Mouse (Mus musculus) layer of hippocampus, adult 11-12 months (tissue): ENCODE data around the gene Rtl1.

Experiments
- DNase-seq: peaks from one replicate; pipeline ENCODE4 v3.0.0; 2022; ENCODE audit warnings: low spot score

Gene Rtl1

DNA sequence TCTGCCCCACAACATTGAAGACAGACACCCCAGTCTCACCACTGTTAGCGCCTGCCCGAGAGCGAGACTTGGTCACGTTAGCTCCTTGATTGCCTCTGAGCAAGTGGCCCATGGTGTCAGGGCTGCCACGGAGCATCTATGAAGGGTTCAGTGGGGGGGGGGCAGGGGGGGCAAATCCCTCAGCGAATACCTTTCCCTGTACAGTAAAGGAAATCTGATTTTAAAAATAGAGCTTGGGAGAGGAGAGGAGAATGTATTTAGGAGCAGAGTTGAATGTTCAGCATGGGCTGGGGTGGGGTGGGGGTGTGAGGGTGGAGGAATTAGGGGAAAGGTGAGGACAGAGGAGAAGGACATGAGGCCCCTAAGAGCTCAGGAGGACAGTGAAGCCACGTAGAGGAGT lies at the start of gene Rtl1:
Gene Rtl1, minus strand, starts transcription at position 101 of the 400 bp plus-strand sequence.
- no peak for DNase-seq

DNA sequence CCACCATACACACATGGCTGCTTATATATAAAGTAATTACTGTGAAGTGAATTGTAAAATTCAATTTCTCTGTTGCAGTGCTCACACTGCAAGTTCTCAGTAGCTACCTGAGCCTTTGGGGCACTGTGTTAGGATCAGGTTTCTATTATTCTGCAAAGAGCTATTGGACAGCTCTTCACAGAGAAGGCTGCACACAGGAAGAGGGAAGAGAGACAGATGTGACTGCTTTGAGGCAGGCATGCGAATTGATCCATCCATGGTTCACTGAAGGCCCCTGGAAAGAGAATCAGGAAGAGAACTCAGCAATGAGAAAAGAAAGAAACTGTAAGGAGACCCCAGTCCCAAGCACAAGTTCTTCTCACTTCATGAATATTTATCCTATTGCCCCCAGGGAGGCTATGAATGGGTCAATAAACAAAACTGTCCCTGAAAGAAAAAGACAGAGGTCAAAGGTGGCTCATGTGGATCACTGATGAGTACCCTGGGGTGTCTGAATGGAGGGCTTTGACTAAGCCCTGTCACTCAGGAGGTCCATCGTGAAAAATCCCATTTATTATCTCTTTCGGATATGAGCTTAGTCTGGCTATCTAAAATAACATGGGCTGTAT lies 40.5 kb upstream of the Rtl1 start:
- no peak for DNase-seq

- DNase-seq = no peak
Measured at GRCm38 (mm10) chr12:109632035-109632434, 31.9 kb upstream of the Rtl1 start.

DNA sequence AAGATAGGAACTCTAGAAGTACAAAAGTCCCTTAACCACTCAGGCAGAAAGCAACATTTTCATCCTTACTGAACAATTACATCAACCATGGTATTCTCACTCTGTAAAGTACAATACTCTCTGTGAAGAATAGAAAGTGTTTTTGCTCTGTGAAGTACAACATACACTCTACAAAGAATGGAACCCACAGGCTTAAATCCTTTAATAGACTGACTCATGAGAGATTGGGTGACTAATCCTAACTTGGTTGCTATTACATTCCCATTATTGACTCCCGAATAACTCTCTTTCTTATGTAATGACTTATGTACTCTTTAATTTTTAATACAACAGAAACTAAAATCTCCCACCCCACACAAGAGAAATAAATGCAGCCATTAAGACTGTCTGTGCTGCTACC lies 28.8 kb upstream of the Rtl1 start:
- no peak for DNase-seq

GRCm38 (mm10) chr12:109626910-109627309 lies 26.8 kb upstream of the Rtl1 start:
- no peak for DNase-seq

DNA sequence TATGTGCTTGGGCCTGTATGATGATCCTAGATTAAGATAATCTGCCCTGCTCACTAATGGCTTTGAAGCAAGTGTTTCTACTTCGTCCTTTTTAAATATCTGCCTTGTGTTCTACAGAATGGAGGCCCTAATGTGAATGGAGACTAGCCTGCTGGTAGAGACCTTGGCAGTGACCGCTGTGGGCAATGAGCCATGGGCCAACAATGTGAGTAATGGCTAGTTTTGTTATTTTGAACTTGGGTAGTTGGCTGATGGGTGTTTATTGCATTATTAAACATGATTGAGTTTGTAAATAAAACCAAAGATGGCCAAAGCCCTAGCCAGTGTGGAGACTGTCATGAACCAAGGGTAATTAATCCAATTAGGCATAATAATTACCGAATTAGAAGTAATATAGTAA lies 20.1 kb upstream of the Rtl1 start:
- no peak for DNase-seq

DNA sequence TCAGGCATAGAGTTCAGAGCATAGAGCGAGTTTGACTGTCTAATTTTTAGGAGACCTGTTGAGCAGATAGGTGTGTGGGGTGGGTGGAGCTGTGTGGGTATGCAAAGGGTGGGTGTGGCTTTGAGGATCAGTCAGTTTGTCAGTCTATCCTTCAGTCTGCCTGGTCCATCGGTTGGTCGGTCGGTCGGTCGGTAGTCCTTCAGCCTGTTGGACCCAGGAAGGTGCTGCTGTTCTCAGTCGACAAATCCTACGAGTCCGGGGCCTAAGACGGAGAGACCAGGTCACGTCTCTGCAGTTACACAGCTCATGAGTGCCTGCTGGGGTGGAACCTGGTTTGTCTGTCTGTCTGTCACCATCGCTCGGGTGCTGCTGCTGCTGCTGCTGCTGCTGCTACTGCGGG lies 17.9 kb upstream of the Rtl1 start:
- DNase-seq = no peak

DNA sequence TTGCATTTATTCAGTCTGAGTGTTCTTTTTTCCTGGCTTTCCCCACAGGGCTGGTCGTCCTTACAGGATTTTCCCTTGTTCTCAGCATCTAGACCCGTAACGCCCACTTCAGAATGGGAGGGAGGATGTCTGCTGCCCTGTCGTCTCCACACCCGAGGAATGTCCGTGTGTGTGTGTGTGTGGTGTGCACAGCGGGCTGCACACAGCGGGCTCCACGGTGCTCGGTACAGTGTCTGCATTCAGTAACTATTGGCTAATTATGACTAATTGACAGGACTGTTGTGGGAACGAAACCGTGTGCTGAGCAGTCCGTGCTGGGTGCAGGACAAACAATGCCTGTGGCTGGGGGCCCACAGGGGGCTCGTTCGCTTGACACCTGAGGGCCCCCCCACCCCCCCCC lies 17.0 kb upstream of the Rtl1 start:
- DNase-seq = no peak

- DNase-seq = no peak
Measured at GRCm38 (mm10) chr12:109615371-109615770, 15.2 kb upstream of the Rtl1 start.

GRCm38 (mm10) chr12:109614416-109614815 lies 14.3 kb upstream of the Rtl1 start:
- DNase-seq = no peak

DNA sequence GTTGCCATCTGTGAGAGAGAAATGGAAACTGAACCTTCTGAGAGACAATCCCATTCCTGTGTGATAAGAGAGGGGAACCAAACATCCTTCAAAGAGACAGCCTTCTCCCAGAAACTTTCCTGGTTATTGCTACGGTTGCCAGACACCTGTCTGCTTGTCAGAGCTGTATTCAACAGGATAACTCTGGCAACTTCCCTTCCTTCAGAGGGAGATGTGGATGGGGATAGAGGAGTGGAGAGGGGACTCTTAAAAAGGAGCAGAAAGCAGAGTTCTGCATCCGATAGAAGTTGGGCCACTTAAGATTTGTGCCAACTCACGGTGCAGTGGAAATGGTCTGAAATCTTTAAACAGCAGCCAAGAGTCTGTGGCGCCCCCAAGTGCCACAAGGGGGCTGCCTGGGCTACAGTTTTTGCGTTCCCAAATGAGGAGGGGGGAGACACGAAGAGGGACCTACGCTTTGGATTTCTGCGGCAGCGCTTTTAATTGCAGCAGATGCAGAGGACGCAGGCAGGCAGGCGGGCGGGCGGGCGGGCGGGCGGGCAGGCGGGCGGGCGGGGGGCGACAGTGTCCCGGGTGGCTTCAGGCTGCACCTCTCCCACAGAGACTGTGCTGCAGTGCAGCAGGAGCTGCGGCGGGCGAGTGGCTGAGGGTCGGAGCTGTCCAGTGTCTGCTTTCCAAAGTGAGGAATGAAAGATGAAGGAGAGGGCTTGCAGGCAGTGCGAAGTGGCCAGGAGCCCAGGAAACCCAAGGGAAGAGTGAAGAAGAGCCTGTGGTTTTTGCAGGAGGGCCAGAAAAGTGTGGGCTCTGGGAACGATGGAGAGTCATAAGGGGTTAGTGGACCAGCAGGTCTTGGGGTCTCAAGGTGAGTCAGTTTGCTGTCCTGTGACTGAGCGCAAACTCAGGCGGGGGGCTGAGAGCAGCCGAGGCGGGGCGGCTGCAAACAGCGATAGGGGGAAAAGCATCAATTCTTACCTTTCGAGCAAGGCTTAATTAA lies 12.6 kb upstream of the Rtl1 start:
- DNase-seq = no peak

GRCm38 (mm10) chr12:109608576-109609440 lies 8.7 kb upstream of the Rtl1 start:
- DNase-seq = no peak

GRCm38 (mm10) chr12:109607953-109608352 lies 7.8 kb upstream of the Rtl1 start:
- no peak for DNase-seq

DNA sequence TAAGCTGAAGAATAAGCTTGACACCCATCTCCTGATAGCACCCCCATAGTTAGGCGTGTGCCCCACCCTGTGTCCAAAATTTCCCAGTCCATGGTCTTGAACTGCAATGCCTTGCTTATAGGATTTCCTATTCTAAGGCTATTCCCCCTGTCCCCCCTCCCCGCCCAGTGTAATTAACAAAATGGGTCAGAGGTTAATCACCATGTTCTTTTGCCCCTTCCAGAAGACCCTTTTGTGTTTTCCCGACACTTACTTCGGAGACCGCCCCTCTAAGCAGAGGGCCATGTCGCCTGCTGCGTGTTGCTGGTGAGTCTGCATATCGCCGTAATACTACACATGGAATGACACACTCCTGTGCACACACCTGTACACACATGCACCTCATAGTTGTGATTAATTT lies 7.1 kb upstream of the Rtl1 start:
- no peak for DNase-seq

GRCm38 (mm10) chr12:109604982-109605721 lies 5.0 kb upstream of the Rtl1 start:
- no peak for DNase-seq

DNA sequence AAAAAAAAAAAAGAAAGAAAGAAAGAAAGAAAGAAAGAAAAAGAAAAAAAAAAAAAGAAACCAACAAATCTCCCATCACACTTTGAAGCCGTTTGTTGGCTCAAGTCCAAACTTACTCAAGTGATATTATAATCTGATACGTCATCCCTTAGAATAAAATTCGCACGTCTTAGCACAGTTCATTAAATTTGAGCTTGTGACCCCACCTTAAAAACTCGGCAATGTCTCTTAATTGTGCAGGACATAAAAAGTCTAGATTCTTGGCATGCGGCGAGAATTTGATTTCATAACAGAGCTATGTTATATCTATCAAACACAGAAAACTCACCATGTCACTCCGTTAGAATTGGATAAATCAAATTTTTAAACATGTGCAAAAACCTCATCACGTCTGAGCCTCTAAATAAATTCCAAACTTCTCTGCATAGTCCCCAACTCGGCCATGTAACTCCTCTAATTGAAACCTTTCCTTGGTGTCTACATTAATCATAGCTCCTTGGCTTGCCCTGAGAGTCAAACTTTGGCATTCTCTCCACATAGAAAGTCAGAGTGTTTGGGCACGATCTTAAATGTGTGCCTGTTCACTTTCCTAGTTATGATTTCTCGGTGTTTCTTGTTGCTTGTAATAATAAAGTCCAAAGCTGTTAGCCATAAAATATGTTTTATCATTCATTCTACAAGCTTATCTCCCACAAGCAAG lies 1.4 kb downstream of the Rtl1 start:
- DNase-seq = no peak

DNA sequence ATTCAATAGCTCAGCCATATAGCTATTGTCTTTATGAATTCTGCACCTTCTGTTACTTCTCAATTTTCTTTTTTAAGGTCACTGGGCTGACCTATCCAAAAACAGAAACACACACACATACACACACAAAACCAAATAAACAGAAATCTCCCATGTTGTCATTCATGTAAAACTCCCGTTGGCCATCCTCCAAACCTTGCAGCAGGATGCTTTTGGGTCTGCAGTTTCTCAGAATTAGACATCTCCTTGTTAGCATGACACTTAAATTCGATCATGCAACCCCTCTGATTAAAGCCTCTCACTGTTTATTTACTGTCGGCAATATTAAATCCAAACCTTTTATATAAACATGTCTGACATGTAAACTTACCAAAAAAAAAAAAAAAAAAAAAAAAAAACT lies 3.4 kb downstream of the Rtl1 start:
- DNase-seq = no peak

- no peak for DNase-seq
Measured at GRCm38 (mm10) chr12:109596232-109596631, 3.9 kb downstream of the Rtl1 start.

DNA sequence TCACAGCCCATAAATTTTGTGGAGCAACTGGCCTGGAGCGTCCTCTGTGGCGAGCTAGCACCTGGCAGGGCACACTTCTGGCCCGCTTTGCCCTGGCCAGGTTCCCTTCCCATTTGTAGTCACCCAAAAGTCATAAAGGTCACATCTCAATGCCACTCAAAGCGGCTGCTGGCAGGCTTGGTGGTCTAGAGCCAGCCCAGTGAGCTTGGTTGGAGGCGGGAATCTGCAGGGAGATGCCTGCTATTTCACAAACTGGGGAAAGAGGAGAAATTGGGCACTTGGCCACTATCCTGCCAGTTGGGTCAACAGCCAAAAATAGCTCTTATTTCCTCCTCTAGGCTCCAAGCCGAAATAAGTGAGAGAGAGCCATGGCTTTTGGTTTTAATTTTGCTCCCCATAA lies 4.4 kb downstream of the Rtl1 start:
- no peak for DNase-seq

GRCm38 (mm10) chr12:109594961-109595360 lies 5.2 kb downstream of the Rtl1 start:
- DNase-seq = no peak

- no peak for DNase-seq
Measured at GRCm38 (mm10) chr12:109582185-109582584, 17.9 kb downstream of the Rtl1 start.
